Mouse (Mus musculus) kidney, postnatal 25 days (tissue): ENCODE results near the gene Ubiad1.

Experiments
- DNase-seq, 2 experiments: peaks; one replicate each; pipeline ENCODE4 v3.0.0; 2021; ENCODE audit warnings: mixed read lengths in 2 of 2

Ubiad1 gene

DNA sequence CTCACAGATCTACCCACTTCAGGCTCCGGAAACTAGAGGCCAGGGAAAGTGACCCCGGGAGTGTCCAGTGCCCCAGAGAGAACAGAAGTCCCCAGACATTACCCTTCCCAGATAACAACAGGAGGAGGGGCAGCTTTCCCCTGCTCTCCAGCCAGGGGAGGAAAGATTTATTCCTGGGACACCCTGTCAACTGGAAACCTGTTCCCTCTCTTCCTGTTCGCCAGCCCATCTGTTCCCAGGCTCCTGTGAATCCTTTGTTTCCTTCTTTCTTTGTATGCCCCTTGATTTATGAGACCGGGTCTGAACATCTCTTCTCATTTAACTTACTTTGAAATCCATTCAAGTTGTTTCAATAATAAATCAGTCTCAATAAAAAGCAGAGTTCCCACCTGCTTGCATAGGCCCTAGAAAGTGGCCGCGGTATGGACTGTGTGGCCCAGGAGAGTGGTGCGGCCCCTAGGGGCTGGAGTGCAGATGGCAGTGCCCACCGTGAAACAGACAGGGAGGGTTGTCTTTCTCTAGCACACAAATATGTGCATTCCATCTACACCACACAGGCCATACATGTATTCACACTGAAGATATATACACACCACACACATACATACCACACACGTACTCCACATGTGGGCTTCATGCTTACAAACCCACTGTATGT, 45.0 kb downstream of the Ubiad1 start:
- no peak for DNase-seq

DNA sequence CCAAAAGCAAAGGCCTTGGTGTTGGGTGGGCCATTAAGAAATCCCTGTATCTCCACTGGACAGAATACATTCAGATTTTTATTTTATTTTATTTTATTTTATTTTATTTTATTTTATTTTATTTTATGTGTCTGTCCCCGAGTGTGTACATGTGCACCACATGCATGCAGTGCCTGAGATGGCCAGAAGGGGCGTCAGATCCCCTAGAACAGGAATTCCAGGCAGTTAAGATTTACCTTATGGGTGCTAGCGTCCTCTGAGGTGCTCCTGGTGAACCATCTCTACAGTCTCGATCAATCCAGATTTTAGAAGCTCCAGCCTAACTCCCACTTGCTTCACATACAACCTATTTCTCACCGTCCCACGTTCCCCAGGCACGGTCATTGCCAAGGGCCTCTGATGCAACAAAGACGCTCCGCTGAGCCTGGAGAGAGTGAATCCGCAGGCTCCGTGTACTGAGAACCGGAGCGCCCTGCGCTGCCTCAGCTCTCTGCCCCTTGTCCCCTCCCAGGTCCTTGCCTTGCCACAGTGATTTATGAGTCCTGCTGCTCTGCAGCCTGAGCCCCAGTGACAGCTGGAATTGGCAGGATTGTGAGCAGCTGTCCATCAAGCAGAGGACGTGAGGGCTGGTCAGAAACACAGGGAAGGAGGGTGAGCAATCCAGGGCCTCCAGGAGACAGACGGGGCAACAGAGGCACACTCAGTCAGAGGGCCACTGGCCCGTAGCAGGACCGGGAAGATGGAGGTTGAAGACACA, 46.9 kb downstream of the Ubiad1 start:
- no peak for DNase-seq

DNA sequence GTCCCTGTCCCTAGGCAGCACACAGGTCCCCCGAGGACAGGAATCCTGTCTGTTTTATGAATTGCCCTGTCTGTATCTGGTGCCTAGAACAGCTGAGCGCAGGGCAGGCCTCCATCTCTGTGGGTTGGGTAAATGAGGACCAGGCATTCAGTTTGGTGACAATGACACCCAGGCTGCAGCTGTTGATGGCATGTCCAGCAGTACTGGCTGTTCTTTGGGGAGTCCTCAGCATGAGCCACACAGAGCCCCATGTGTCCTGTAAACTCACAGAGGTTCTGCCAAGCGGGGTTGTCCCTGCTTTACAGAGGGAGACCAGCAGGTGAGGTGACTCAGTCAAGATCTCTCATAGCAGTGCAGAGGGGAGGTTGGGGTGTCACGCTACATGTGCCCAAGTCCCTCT, 47.5 kb downstream of the Ubiad1 start:
- DNase-seq = no peak

DNA sequence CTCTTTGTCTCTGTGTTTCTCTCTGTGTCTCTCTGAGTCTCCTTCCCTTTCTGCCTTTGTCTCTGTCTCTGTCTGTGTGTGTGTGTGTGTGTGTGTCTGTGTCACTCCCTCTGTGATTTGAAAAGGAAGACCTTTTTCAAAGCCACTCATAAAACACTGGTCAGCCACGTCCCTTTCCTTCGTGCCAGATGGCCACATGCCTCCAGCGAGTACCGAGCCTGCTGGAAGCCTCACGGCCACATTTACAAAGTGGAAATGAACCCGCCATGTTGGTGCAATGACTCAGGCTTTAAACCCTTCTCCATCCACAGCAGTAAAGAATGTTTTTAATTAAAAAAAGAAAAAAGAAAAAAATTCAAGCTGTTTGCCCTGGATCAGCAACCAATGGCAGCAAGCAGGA, 48.7 kb downstream of the Ubiad1 start:
- DNase-seq = no peak

DNA sequence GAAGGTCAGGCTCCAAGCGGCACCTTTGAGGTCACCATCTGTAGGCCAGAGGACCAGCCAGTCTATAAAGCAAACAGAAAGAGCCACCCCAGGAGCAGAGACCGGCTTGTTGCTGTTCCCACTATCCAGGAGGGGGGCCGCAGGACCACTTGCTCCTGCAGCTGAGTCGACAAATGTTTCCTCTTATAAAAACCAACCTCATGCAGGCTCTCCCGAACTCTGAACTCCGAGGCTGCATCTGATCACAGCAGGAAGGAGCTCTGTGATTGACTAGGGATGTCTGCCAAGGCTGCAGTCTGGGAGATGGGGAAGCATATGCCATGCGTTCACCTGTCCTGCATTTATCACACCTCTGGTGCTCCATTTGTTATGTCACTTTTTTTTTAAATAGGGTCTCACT, 49.4 kb downstream of the Ubiad1 start:
- DNase-seq = no peak

DNA sequence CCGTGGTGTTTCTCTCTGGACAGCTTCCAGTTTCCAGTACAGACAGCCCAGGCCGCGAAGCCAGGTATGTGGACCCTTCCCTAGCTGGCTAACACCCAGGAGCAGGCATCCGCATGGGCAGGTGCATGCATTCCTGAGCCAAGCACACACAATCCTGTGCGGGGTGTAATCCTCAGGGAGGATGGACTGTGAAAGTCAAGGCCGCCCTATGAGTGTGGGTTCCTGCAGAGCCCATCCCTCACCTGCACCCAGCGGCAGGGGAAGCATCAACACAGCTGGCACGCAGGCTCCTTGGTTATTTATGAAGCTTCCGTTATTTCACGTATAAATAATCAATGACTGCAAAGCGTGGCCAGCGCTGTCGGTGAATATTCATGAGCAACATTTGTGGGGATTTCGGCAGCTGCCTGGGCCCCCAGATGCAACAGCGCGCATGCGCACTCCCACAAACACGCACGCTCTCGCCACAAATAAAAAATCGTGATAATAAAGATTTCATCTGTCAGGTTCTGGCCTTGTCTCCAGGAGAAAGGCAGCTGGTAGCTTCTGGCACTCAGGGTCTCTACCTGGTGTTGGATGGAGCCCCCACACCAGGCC, 52.8 kb downstream of the Ubiad1 start:
- DNase-seq = no peak

DNA sequence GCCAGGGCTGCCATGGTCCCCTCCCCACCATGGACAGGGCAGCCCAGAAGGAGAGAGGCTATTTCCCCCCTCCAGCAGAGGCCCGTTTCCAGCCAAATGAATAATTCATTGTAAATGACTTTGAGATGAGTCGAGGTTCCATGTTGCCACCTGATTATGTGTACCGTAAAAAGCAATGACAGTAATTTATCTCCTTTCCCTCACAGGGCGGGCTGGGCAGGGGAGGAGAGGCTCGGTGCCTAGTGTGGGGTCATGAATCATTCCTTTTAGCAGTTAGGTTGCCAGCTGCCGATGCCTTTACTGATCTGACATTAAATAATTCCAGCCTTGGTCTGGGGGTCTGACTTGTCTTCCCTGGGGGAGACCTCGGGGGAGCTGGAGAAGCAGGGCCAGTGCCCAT, 54.9 kb downstream of the Ubiad1 start:
- no peak for DNase-seq

DNA sequence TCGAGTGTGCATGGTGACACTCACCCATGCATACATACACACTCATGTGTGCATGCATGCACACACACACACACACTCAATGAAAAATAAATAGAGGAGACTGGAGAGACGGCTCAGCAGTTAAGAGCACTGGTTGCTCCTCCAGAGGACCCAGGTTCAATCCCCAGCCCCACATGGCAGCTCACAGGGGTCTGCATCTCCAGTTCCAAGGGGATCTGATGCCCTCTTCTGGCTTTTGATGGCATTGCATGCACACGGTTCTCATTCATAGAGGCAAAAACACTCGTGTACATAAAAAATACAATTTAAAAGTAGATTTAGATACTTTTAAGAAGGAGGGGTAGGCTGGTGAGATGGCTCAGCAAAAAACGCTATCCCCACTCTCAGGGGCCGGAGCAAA, 55.5 kb downstream of the Ubiad1 start:
- DNase-seq = peak in 1 of 2 experiments; percentile 9

DNA sequence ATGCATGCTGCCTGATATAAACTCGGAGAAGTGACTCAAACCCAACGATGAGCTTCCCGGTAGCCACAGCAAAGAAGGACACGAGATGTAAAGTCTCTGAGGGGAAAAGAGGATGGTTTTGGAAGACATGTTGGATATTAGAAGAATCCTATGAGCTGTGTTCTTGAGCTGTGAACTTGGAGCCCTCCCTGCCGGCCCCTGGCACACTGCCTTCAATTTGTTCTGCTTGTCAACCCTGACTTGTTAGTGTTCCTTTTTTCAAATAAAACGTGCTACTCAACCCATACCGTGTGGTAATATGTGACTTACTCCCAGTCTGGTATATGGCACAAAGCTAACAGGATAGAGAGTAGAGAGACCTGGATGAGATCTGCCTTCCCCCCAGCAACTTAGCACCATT, 59.3 kb downstream of the Ubiad1 start:
- DNase-seq = no peak
